Mouse (Mus musculus) midbrain, embryonic 14.5 days (tissue): Measurements from ENCODE around the gene Gm10260. TPM values are rescaled to one million over a fixed set of nuclear protein-coding genes. Genes with fewer than 3 reads are reported as not detected.

Experiments
- ATAC-seq: fragments of 200-750 bp; cut with Nextera tagmentation; 2 replicates; pipeline ENCODE4 v1.8.0; 2017; ENCODE audit warnings: moderate number of reproducible peaks, moderate library complexity; ENCODE audit not compliant: low FRiP score, low TSS enrichment
- DNase-seq: peaks from one replicate; pipeline ENCODE4 v3.0.0-alpha.2; 2015
- H3K27ac ChIP-seq: fragments of 300-500 bp; sonication (generic); replicated peaks from 2 replicates; pipeline ENCODE4 v1.5.1; 2014; ENCODE audit warnings: mild to moderate bottlenecking, low read depth, low read length, moderate library complexity
- H3K27me3 ChIP-seq: fragments of 300-500 bp; sonication (generic); 2 replicates; pipeline ENCODE4 v1.6.1; 2014; ENCODE audit warnings: low read length, control low read depth, mixed read lengths; ENCODE audit not compliant: control insufficient read depth, insufficient read depth
- H3K36me3 ChIP-seq: fragments of 300-500 bp; sonication (generic); 2 replicates; pipeline ENCODE4 v1.6.1; 2014; ENCODE audit warnings: low read length, control low read depth; ENCODE audit not compliant: control insufficient read depth, insufficient read depth
- H3K4me1 ChIP-seq: fragments of 300-500 bp; sonication (generic); 2 replicates; pipeline ENCODE4 v1.6.1; 2014; ENCODE audit warnings: mild to moderate bottlenecking, antibody characterized with exemption, low read length, control low read depth; ENCODE audit not compliant: control insufficient read depth, insufficient read depth
- H3K4me2 ChIP-seq: fragments of 300-500 bp; sonication (generic); 2 replicates; pipeline ENCODE4 v1.6.1; 2014; ENCODE audit warnings: mild to moderate bottlenecking, low read length, moderate library complexity
- H3K4me3 ChIP-seq: fragments of 300-500 bp; sonication (generic); replicated peaks from 2 replicates; pipeline ENCODE4 v1.5.1; 2014; ENCODE audit warnings: low read depth, low read length
- H3K9ac ChIP-seq: fragments of 300-500 bp; sonication (generic); replicated peaks from 2 replicates; pipeline ENCODE4 v1.6.1; 2014; ENCODE audit warnings: mild to moderate bottlenecking, low read length, moderate library complexity
- H3K9me3 ChIP-seq: fragments of 300-500 bp; sonication (generic); 2 replicates; pipeline ENCODE4 v1.6.1; 2016; ENCODE audit warnings: low read length, control low read depth, mixed read lengths; ENCODE audit not compliant: control insufficient read depth
- WGBS: fragments of 180-500 bp; shearing (Covaris S2); extraction: QIAGEN DNeasy Blood & Tissue Kit; methylation state at CpG from one replicate; pipeline ENCODE4 v1.1.7; 2014; 5-methylcytosine and 5-hydroxymethylcytosine counted together
- polyA plus RNA-seq: library from polyadenylated mRNA; unstranded; fragments of >200 nt; fragmentation: Nextera tagmentation; extraction: Ambion mirVana; gene quantifications from 2 replicates; pipeline ENCODE4 v1.2.1, GENCODE M21; 2014

The Gm10260 gene
- polyA plus RNA-seq, 1 experiment from 2014 or later: not detected

DNA sequence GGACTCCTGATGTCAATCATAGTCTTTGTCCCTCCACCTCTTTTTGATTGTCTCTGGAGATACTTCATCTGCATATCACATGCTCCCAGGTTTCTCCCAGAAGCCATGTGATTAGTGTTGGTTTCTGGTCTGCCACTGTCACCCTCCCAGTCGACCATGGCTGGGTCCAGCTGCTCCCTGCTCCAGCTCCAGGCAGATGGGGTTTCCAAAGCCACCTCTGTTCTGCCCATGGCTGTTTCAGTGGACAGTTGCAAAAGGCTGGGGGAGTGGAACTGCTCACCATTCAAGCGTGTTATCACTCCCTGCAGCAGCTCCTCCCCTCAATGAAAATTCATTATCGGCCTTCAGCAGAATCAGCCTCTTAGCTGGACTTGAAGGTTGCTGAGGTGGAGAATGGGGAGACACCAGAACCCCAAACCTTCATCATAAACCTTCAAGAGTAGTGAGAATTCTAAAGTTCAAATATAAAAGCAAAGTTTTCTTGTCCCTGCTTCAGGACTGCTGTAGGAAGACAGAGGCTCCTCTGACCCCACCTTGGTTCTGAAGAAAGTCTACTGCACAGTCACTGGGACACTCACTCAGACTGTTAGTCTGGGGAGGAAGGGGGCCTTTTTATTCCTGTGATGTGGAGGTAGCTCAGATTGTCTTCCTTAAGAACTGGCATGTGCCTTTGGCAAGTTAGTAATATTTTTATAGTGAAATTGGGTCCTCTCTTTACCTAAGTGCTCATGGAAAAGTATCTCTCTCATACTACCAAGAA, 17.0 kb downstream of the Gm10260 start:
- WGBS: 23% methylated on average over 3 of the region's 3 CpGs
- H3K27ac ChIP-seq: no peak overlapping the region
- H3K4me3 ChIP-seq: no peak overlapping the region
- H3K4me1 ChIP-seq: peaks cover 27% of the 10 kb centered on the region
- H3K9me3 ChIP-seq: no peaks in the 10 kb centered on the region
- no peaks in the 10 kb centered on the region for H3K36me3 ChIP-seq
- no peak for ATAC-seq
- H3K4me2 ChIP-seq: no peak overlapping the region
- DNase-seq: no peak
- H3K9ac ChIP-seq: no peak overlapping the region
- no peaks in the 10 kb centered on the region for H3K27me3 ChIP-seq

DNA sequence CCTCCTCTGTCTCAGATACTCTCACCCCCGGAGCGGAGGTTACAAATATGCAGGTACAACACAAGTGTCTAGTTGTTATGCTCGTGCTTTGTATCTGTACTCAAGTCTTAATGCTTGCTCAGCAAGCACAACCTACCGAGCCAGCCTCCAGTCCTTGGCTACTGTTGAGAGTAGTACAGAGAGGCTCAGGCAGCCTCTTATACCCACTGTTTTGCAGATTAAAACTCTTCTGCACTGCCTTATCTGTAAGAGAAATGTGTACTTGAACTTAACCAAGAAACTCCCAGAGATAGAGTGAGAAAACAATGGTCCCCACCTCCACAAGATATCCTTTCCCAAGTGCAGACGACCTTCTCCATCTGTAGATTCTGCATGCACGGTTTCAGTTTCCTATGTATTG, 24.5 kb downstream of the Gm10260 start:
- H3K36me3 ChIP-seq: no peaks in the 10 kb centered on the region
- no peaks in the 10 kb centered on the region for H3K4me1 ChIP-seq
- ATAC-seq (no peak), DNase-seq (no peak)
- H3K27ac ChIP-seq: no peak overlapping the region
- no peak overlapping the region for H3K4me3 ChIP-seq
- H3K27me3 ChIP-seq: no peaks in the 10 kb centered on the region
- 96% methylated on average over 6 of the region's 6 CpGs for WGBS
- no peak overlapping the region for H3K4me2 ChIP-seq
- no peak overlapping the region for H3K9ac ChIP-seq
- H3K9me3 ChIP-seq: no peaks in the 10 kb centered on the region

DNA sequence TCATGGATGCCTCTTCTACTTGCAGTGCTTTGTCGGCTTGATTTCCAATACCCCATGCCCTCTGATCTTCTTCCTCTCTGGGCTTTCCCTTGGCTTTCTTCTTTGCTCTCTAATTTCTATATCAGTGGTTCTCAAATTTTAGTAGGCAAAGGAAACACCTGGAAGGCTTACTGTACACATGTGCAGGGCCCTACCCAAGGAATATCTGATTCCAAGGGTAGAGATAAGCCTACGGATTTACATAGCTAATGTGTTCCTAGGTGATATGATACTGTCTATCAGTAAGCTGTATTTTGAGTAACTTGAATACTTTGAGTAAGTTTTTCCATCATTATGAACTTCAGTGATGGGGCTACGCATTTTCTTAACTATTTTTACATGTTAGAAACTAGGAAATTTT, 25.7 kb downstream of the Gm10260 start:
- Histone ChIP-seq H3K4me3 (no peak overlapping the region), H3K4me2 (no peak overlapping the region), H3K27ac (no peak overlapping the region), H3K9me3 (no peaks in the 10 kb centered on the region), H3K4me1 (no peaks in the 10 kb centered on the region), H3K9ac (no peak overlapping the region), H3K27me3 (no peaks in the 10 kb centered on the region), H3K36me3 (no peaks in the 10 kb centered on the region)
- no peak for DNase-seq
- WGBS: 93% methylated on average over 3 of the region's 3 CpGs
- ATAC-seq: no peak

DNA sequence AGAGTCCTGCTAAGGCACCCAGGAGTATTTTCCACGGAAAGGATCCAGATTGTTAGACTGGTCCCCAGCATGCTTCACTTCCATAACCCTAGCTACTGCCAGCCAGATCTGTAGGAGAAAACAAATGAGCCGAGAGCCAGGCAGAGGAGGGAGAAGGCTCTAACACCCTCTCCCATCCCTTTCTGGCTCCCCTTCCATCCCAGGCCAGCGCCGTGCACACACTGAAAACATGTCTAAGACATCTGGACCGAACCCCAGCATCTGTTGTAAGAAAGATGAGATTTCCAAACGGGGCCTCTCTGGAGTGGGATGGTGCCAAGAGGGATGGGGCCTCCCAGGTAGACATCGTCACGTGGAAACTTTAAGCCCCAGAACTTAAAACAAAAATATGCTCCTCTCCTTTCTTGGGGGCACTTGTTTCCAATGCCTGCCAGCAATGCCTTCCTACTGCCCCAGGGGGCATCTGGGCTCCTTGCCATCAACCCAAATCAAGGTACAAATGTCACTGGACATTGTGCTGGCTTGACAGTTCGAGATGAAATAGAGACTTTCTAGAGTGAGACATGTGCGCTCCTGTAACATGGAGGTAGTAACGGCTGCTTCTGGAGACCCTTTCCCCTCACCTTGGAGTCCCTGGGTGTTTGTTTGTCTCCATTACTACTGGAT, 35.1 kb downstream of the Gm10260 start:
- Histone ChIP-seq H3K9ac (no peak overlapping the region), H3K4me3 (no peak overlapping the region), H3K4me1 (no peaks in the 10 kb centered on the region), H3K4me2 (no peak overlapping the region), H3K27me3 (no peaks in the 10 kb centered on the region), H3K36me3 (no peaks in the 10 kb centered on the region), H3K9me3 (no peaks in the 10 kb centered on the region), H3K27ac (no peak overlapping the region)
- no peak for DNase-seq
- WGBS: 77% methylated on average over 11 of the region's 11 CpGs
- no peak for ATAC-seq

DNA sequence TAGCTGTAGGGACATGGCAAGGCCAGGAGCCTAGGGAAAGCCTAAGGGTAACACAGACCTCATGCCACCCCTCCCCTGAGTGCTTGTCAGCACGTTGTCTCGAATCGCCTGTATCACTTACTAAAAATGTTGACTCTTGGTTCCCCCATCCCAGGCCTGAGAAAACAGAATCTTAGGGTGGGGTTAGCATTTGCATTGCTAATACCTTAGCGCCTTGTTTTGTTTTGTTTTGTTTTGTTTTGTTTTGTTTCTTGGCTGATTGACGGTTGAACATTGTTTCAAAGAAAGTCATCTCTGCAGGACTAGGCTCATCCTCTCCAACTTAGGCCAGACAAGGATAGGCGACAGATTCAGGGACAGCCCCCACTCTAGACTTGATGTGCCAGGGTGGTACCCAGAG, 35.9 kb downstream of the Gm10260 start:
- no peak overlapping the region for H3K27ac ChIP-seq
- no peak overlapping the region for H3K4me2 ChIP-seq
- no peak overlapping the region for H3K4me3 ChIP-seq
- H3K36me3 ChIP-seq: no peaks in the 10 kb centered on the region
- WGBS: 51% methylated on average over 6 of the region's 6 CpGs
- H3K9me3 ChIP-seq: no peaks in the 10 kb centered on the region
- ATAC-seq: no peak
- DNase-seq: no peak
- H3K4me1 ChIP-seq: no peaks in the 10 kb centered on the region
- H3K27me3 ChIP-seq: no peaks in the 10 kb centered on the region
- H3K9ac ChIP-seq: no peak overlapping the region

DNA sequence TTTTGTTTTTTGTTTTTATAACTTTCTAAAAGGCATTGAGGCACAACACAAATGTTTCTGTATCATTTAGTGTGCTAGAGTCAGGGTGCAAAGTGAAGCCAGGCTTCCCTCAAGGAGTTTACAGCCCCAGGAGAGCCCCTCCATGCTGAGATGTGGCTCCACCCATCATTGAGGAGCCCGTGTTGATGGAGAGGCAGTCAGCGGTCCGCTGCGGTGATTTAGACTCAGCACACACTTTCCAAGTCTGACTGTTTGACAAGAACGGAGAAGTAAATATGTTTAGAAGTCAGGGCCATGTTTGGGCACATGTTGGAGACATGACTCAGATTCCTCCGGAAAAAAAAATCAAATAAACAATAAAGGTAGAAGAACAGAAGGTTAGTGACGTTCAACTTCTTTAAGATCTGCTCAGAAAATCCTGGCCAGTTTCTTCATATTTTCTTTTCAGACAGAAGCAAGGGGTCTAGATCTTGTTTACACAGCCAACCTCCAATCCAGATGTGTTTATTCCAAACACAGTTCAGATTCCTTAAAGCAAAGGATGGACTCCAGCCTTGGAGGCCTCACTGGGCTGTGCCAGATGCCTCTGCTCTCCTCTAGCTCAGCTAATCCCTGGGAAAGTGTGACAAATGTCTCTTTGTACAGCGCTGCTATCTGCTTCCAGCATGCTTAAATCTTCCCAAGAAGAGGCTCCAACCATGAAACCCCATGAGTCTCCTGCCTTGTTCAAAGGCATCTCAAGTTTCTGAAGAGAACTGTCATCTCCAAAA, 47.7 kb downstream of the Gm10260 start:
- Histone ChIP-seq H3K4me1 (no peaks in the 10 kb centered on the region), H3K9me3 (no peaks in the 10 kb centered on the region), H3K27ac (no peak overlapping the region), H3K27me3 (no peaks in the 10 kb centered on the region), H3K4me3 (no peak overlapping the region), H3K4me2 (no peak overlapping the region), H3K9ac (no peak overlapping the region), H3K36me3 (no peaks in the 10 kb centered on the region)
- DNase-seq (no peak), ATAC-seq (no peak)
- WGBS: 76% methylated on average over 8 of the region's 8 CpGs

DNA sequence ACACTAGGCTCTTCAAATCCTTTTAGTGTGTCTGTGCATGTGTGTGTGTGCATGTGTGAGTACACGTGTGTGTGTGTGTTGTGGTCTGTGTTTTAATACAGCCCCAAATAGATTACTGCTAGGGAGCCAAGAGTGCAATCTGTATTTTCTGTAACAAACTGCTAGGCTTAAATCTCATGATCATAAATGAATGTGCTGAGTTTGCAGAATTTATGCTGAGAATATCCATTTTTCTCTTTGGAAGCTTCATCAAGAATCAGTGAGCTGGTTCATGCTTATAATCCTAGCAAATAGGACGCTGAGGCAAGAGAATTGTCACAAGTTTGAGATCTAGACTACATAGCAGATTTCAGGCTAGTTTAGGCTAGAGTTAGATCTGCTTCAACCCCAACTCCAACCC, 48.9 kb downstream of the Gm10260 start:
- Histone ChIP-seq H3K27me3 (no peaks in the 10 kb centered on the region), H3K4me3 (no peak overlapping the region), H3K4me1 (no peaks in the 10 kb centered on the region), H3K4me2 (no peak overlapping the region), H3K36me3 (no peaks in the 10 kb centered on the region), H3K9ac (no peak overlapping the region), H3K9me3 (no peaks in the 10 kb centered on the region), H3K27ac (no peak overlapping the region)
- DNase-seq: no peak
- WGBS: 84% methylated on average over 2 of the region's 2 CpGs
- ATAC-seq: no peak
